7 mouse cellular contexts compared by ENCODE assay signal in the genomic region with DNA sequence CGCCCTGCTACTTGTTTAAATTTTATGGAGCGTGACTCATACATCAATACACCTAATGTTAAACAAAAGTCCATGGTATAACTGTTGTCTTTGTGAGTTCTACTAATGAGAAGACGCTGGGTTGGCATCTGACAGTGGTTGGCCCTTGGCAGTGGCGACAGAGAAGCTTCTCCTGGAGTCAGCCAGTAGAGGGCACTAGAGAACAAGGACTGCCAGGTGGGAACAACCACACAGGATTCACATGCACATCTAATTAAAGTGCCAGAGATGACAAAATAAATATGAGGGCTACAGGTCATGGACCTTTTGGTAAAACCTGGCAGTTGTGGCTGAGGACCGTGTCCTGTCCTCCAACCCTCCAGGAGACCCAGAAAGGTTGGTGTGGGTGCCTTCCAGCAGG. TPM values are rescaled to one million over a fixed set of nuclear protein-coding genes. Genes with fewer than 3 reads are reported as not detected.
DNase-seq lines count a peak whose midpoint lies in the region; ATAC-seq and TF ChIP-seq lines count a peak whose summit lies in the region.

No protein-coding gene starts in this region.

- ATAC-seq in neural tube, embryonic 15.5 days (ENCODE audit: low FRiP score): no peak
- ATAC-seq in limb, embryonic 14.5 days (ENCODE audit: low FRiP score, low read depth): no peak

- H3K4me2 ChIP-seq in neural tube, embryonic 15.5 days: no peak overlapping the region
- H3K4me2 ChIP-seq in limb, embryonic 14.5 days (replicated peaks; ENCODE audit: low read depth, low read length, severe bottlenecking): no peak overlapping the region

- H3K27ac ChIP-seq in neural tube, embryonic 15.5 days (replicated peaks): no peak overlapping the region
- no peak overlapping the region for H3K27ac ChIP-seq in limb, embryonic 14.5 days (replicated peaks; ENCODE audit: low read depth, low read length)

- no peak for TF ChIP-seq POLR2A in limb, embryonic 14.5 days (IDR thresholded peaks at IDR 0.05; ENCODE audit: borderline replicate concordance, extremely low read depth, insufficient read depth, insufficient read length)

- H3K4me3 ChIP-seq in neural tube, embryonic 15.5 days (replicated peaks): no peak overlapping the region
- no peak overlapping the region for H3K4me3 ChIP-seq in limb, embryonic 14.5 days (replicated peaks; ENCODE audit: low read length)

- no peaks in the 10 kb centered on the region for H3K9me3 ChIP-seq in neural tube, embryonic 15.5 days (replicated peaks)
- H3K9me3 ChIP-seq in limb, embryonic 14.5 days (ENCODE audit: control insufficient read depth, low read length): no peaks in the 10 kb centered on the region

- H3K9ac ChIP-seq in neural tube, embryonic 15.5 days (replicated peaks): no peak overlapping the region
- no peak overlapping the region for H3K9ac ChIP-seq in limb, embryonic 14.5 days (ENCODE audit: low read depth, low read length, severe bottlenecking)

- 21% methylated on average over 5 of the region's 5 CpGs for WGBS in neural tube, embryonic 15.5 days
- 24% methylated on average over 5 of the region's 5 CpGs for WGBS in limb, embryonic 14.5 days

- H3K4me1 ChIP-seq in neural tube, embryonic 15.5 days: no peaks in the 10 kb centered on the region
- H3K4me1 ChIP-seq in limb, embryonic 14.5 days (ENCODE audit: control insufficient read depth, insufficient read depth, low read length): no peaks in the 10 kb centered on the region

- DNase-seq in neural tube, embryonic 10.5 days (ENCODE audit: extremely low spot score, low spot score): peak; percentile 62
- DNase-seq in ZHBTc4 (ENCODE audit: low read depth, low spot score): peak; percentile 75
- DNase-seq in cerebellum, adult 9-11 months: peak; percentile 79
- DNase-seq in heart, postnatal 4 days: peak; percentile 73
- DNase-seq in limb, embryonic 14.5 days (ENCODE audit: low spot score): peak; percentile 76
- peak; percentile 30 to 73 for DNase-seq in right cerebral cortex, adult 2 months (ENCODE audit: low spot score in 2 of 2)

- no peaks in the 10 kb centered on the region for H3K27me3 ChIP-seq in neural tube, embryonic 15.5 days (replicated peaks)
- H3K27me3 ChIP-seq in limb, embryonic 14.5 days (ENCODE audit: control insufficient read depth, insufficient read depth, low read length): no peaks in the 10 kb centered on the region

- H3K36me3 ChIP-seq in neural tube, embryonic 15.5 days: no peaks in the 10 kb centered on the region
- H3K36me3 ChIP-seq in limb, embryonic 14.5 days (ENCODE audit: control insufficient read depth, insufficient read depth, low read length): no peaks in the 10 kb centered on the region

RNA-seq across cellular contexts. Expression of gene Tff2, which starts 5.7 kb away (rescaled TPM):
- not detected in 2 replicates for polyA plus RNA-seq in neural tube, embryonic 15.5 days (2015; fragmentation: Nextera tagmentation; extraction: Ambion mirVana)
- not detected for total RNA-seq in heart, postnatal 4 days (2021)
- polyA plus RNA-seq in limb, embryonic 14.5 days (2012; rRNA removed): 0.24 TPM in 1 of 2 replicates, not detected in the other
- not detected in 2 replicates for polyA plus RNA-seq in limb, embryonic 14.5 days (2014; fragmentation: Nextera tagmentation; extraction: Ambion mirVana)

RNA-seq across cellular contexts. Expression of gene Tff3, which starts 9.0 kb away (rescaled TPM):
- polyA plus RNA-seq in neural tube, embryonic 15.5 days (2015; fragmentation: Nextera tagmentation; extraction: Ambion mirVana): 3.2 and 32.6 TPM in 2 replicates
- not detected for total RNA-seq in heart, postnatal 4 days (2021)
- 0.33 and 0.99 TPM in 2 replicates for polyA plus RNA-seq in limb, embryonic 14.5 days (2012; rRNA removed)
- not detected in 2 replicates for polyA plus RNA-seq in limb, embryonic 14.5 days (2014; fragmentation: Nextera tagmentation; extraction: Ambion mirVana)

RNA-seq across cellular contexts. Expression of gene Tff1, which starts 26.7 kb away (rescaled TPM):
- 4.6 TPM in 1 of 2 replicates, not detected in the other for polyA plus RNA-seq in neural tube, embryonic 15.5 days (2015; fragmentation: Nextera tagmentation; extraction: Ambion mirVana)
- total RNA-seq in heart, postnatal 4 days (2021): not detected
- not detected in 2 replicates for polyA plus RNA-seq in limb, embryonic 14.5 days (2012; rRNA removed)
- polyA plus RNA-seq in limb, embryonic 14.5 days (2014; fragmentation: Nextera tagmentation; extraction: Ambion mirVana): not detected in 2 replicates
